Mouse (Mus musculus): ENCODE data around the gene Tgm2.

GRCm38 (mm10) chr2:158109516-158109915 is 36.7 kb downstream of the Tgm2 start:
- TF ChIP-seq CTCF (IDR thresholded peaks at IDR 0.05; ENCODE audit: extremely low read depth, insufficient read length, insufficient replicate concordance, low read depth, low read length) (no peak), POLR2A (IDR thresholded peaks at IDR 0.05; ENCODE audit: low read depth, low read length) (no peak)

Measured in small intestine, adult 2 months (tissue).